Mouse (Mus musculus) midbrain, embryonic 15.5 days (tissue): Measurements from ENCODE around the gene Gpc3. TPM values are rescaled to one million over a fixed set of nuclear protein-coding genes. Genes with fewer than 3 reads are reported as not detected.

ENCODE experiments used
- ATAC-seq: fragments of 200-750 bp; cut with Nextera tagmentation; replicated peaks from 2 replicates; pipeline ENCODE4 v1.8.0; 2017; ENCODE audit warnings: moderate TSS enrichment
- H3K27ac ChIP-seq: fragments of 300-500 bp; sonication (generic); 2 replicates; pipeline ENCODE4 v1.5.1; 2015; ENCODE audit warnings: mild to moderate bottlenecking, inconsistent platforms
- H3K27me3 ChIP-seq: fragments of 300-500 bp; sonication (generic); replicated peaks from 2 replicates; pipeline ENCODE4 v1.6.1; 2015; ENCODE audit warnings: inconsistent platforms
- H3K36me3 ChIP-seq: fragments of 300-500 bp; sonication (generic); replicated peaks from 2 replicates; pipeline ENCODE4 v1.6.1; 2015; ENCODE audit warnings: inconsistent platforms
- H3K4me1 ChIP-seq: fragments of 300-500 bp; sonication (generic); 2 replicates; pipeline ENCODE4 v1.6.1; 2015; ENCODE audit warnings: inconsistent platforms
- H3K4me2 ChIP-seq: fragments of 300-500 bp; sonication (generic); 2 replicates; pipeline ENCODE4 v1.6.1; 2015; ENCODE audit warnings: inconsistent platforms, mild to moderate bottlenecking, moderate library complexity
- H3K4me3 ChIP-seq: fragments of 300-500 bp; sonication (generic); 2 replicates; pipeline ENCODE4 v1.5.1; 2015; ENCODE audit warnings: mild to moderate bottlenecking, inconsistent platforms
- H3K9ac ChIP-seq: fragments of 300-500 bp; sonication (generic); 2 replicates; pipeline ENCODE4 v1.6.1; 2015; ENCODE audit warnings: mild to moderate bottlenecking, inconsistent platforms
- H3K9me3 ChIP-seq: fragments of 300-500 bp; sonication (generic); 2 replicates; pipeline ENCODE4 v1.6.1; 2016; ENCODE audit warnings: inconsistent platforms
- WGBS: fragments of 180-500 bp; shearing (Covaris S2); methylation state at CpG from one replicate; pipeline ENCODE4 v1.1.7; 2015; ENCODE audit warnings: mixed read lengths; 5-methylcytosine and 5-hydroxymethylcytosine counted together
- polyA plus RNA-seq: library from polyadenylated mRNA; unstranded; fragments of >200 nt; fragmentation: Nextera tagmentation; extraction: Ambion mirVana; gene quantifications from 2 replicates; pipeline ENCODE4 v1.2.1, GENCODE M21; 2015

Gene Gpc3
- polyA plus RNA-seq, 1 experiment from 2014 or later, result 60.1 TPM

- H3K4me2 ChIP-seq, result no peak overlapping the region
- no peak overlapping the region for H3K9ac ChIP-seq
- H3K4me3 ChIP-seq, result no peak overlapping the region
- ATAC-seq, result no peak
- H3K36me3 ChIP-seq, result no peaks in the 10 kb centered on the region
- no peaks in the 10 kb centered on the region for H3K27me3 ChIP-seq
- 71% methylated on average over 3 of the region's 3 CpGs for WGBS
- no peaks in the 10 kb centered on the region for H3K4me1 ChIP-seq
- H3K27ac ChIP-seq, result no peak overlapping the region
- H3K9me3 ChIP-seq, result no peaks in the 10 kb centered on the region
Observed at GRCm38 (mm10) chrX:52544623-52545022, 69.1 kb downstream of the Gpc3 start.

GRCm38 (mm10) chrX:52537282-52537681 lies 76.5 kb downstream of the Gpc3 start:
- Histone ChIP-seq H3K4me3 (no peak overlapping the region), H3K4me1 (no peaks in the 10 kb centered on the region), H3K36me3 (no peaks in the 10 kb centered on the region), H3K27ac (no peak overlapping the region), H3K9ac (no peak overlapping the region), H3K27me3 (no peaks in the 10 kb centered on the region), H3K4me2 (no peak overlapping the region), H3K9me3 (no peaks in the 10 kb centered on the region)
- ATAC-seq, result no peak
- WGBS, result 74% methylated on average over 5 of the region's 5 CpGs

DNA sequence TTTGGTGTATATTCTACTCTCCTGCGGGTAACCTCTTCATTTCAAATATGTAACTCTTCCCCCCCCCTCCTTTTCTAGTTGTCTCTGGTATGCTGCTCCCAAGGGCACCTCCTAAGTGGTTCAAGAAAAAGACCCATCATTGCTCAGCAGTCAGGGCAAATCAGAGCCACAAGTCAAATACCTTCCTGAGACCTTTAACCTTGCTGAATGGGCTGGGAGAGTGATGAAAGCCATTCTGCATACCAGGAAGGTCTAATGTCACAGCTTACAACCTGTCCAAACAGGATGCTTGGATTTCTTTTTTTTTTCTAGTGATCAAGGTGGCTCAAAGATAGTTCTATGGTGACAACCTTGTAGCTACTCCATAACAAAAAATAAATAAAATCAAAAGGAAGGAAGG lies 80.0 kb downstream of the Gpc3 start:
- no peak overlapping the region for H3K4me2 ChIP-seq
- H3K27me3 ChIP-seq, result no peaks in the 10 kb centered on the region
- H3K4me1 ChIP-seq, result no peaks in the 10 kb centered on the region
- no peak overlapping the region for H3K27ac ChIP-seq
- no peak for ATAC-seq
- no peak overlapping the region for H3K9ac ChIP-seq
- H3K4me3 ChIP-seq, result no peak overlapping the region
- no peaks in the 10 kb centered on the region for H3K9me3 ChIP-seq
- H3K36me3 ChIP-seq, result no peaks in the 10 kb centered on the region
- 70% methylated on average over 1 of the region's 1 CpGs for whole genome bisulfite sequencing

GRCm38 (mm10) chrX:52533098-52533497 lies 80.7 kb downstream of the Gpc3 start:
- no peaks in the 10 kb centered on the region for H3K36me3 ChIP-seq
- WGBS, result 61% methylated on average over 4 of the region's 4 CpGs
- ATAC-seq, result no peak
- no peak overlapping the region for H3K4me3 ChIP-seq
- no peaks in the 10 kb centered on the region for H3K27me3 ChIP-seq
- no peaks in the 10 kb centered on the region for H3K4me1 ChIP-seq
- H3K9ac ChIP-seq, result no peak overlapping the region
- no peak overlapping the region for H3K27ac ChIP-seq
- H3K9me3 ChIP-seq, result no peaks in the 10 kb centered on the region
- no peak overlapping the region for H3K4me2 ChIP-seq

DNA sequence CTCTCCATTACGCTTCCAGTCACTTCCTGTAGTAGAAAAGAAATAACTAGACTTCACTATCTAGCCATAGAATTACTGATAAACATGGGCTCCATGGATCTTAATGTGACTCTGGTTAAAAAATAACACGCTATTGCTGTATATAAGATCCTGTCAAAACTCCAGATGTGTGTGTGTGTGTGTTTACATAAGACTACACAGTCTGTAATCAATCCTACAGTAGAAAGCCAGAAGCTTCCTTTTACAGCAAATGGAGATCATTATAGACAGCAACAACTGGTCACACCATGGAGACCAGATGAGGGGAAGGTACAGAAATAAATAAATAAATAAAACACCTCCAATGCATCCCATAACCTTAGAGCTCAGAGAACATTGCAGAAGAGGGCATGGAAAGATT lies 81.6 kb downstream of the Gpc3 start:
- Histone ChIP-seq H3K27ac (no peak overlapping the region), H3K36me3 (no peaks in the 10 kb centered on the region), H3K9me3 (no peaks in the 10 kb centered on the region), H3K27me3 (no peaks in the 10 kb centered on the region), H3K4me2 (no peak overlapping the region), H3K4me1 (no peaks in the 10 kb centered on the region), H3K4me3 (no peak overlapping the region), H3K9ac (no peak overlapping the region)
- 75% methylated on average over 2 of the region's 2 CpGs for WGBS
- no peak for ATAC-seq

- 58% methylated on average over 5 of the region's 5 CpGs for WGBS
Observed at GRCm38 (mm10) chrX:52526086-52526485, 87.7 kb downstream of the Gpc3 start.

GRCm38 (mm10) chrX:52525132-52525531 lies 88.6 kb downstream of the Gpc3 start:
- no peak overlapping the region for H3K4me2 ChIP-seq
- H3K4me3 ChIP-seq, result no peak overlapping the region
- no peak overlapping the region for H3K9ac ChIP-seq
- ATAC-seq, result no peak
- no peaks in the 10 kb centered on the region for H3K4me1 ChIP-seq
- H3K27me3 ChIP-seq, result no peaks in the 10 kb centered on the region
- WGBS, result 70% methylated on average over 3 of the region's 3 CpGs
- H3K9me3 ChIP-seq, result no peaks in the 10 kb centered on the region
- H3K36me3 ChIP-seq, result no peaks in the 10 kb centered on the region
- no peak overlapping the region for H3K27ac ChIP-seq

More at GRCm38 (mm10) chrX:52526086-52526485, 87.7 kb downstream of the Gpc3 start:
- ATAC-seq, result no peak
- Histone ChIP-seq H3K4me3 (no peak overlapping the region), H3K27ac (no peak overlapping the region), H3K9me3 (no peaks in the 10 kb centered on the region), H3K27me3 (no peaks in the 10 kb centered on the region), H3K36me3 (no peaks in the 10 kb centered on the region), H3K4me2 (no peak overlapping the region), H3K9ac (no peak overlapping the region), H3K4me1 (no peaks in the 10 kb centered on the region)

DNA sequence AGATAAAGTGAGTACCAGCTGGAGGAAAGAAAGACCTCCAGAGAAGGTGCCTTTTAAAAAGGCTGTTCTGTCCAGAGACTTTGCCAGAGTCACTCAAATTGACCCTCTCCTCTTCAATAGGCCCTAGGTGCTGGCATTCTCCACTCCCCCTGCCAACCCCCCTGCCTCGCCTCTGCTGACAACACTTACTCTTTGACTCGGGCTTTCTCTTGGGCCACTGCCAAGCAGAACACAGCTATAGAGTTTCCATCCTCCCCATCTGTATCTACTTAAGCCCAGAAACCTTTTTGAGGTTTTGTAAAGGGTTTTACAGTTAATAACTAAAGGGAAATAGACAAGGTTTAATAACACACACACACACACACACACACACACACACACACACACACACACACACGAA lies 99.2 kb downstream of the Gpc3 start:
- no peak overlapping the region for H3K27ac ChIP-seq
- 63% methylated on average over 3 of the region's 3 CpGs for WGBS

DNA sequence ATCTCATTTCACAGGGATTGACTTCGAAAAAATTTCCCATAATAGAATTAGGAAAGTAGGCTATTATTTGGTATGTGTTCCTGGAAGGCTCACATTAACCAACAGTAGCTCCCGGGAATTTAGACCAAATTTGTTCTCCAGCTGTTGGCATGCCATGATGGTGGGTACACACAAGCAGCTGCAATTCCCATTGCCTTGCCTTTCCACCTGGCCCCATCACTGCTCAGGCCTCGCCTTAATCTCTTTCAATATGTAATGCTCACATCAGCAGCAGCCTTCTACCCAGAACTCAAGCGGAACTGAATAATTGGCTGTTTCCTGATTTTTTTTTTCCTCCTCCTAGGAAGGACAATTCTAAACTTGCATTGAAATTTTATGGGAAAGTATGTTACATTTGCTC lies 102.6 kb downstream of the Gpc3 start:
- no peaks in the 10 kb centered on the region for H3K9me3 ChIP-seq
- no peak overlapping the region for H3K4me3 ChIP-seq
- H3K9ac ChIP-seq, result no peak overlapping the region
- 65% methylated on average over 4 of the region's 4 CpGs for WGBS
- no peak overlapping the region for H3K4me2 ChIP-seq
- H3K4me1 ChIP-seq, result no peaks in the 10 kb centered on the region
- ATAC-seq, result no peak
- H3K27me3 ChIP-seq, result no peaks in the 10 kb centered on the region
- no peaks in the 10 kb centered on the region for H3K36me3 ChIP-seq
- H3K27ac ChIP-seq, result no peak overlapping the region

More for the DNA sequence above, 99.2 kb downstream of the Gpc3 start:
- Histone ChIP-seq H3K4me3 (no peak overlapping the region), H3K9me3 (no peaks in the 10 kb centered on the region), H3K36me3 (no peaks in the 10 kb centered on the region), H3K4me1 (no peaks in the 10 kb centered on the region), H3K9ac (no peak overlapping the region), H3K27me3 (no peaks in the 10 kb centered on the region), H3K4me2 (no peak overlapping the region)
- ATAC-seq, result no peak

GRCm38 (mm10) chrX:52503857-52504256 lies 109.9 kb downstream of the Gpc3 start:
- no peak for ATAC-seq
- no peaks in the 10 kb centered on the region for H3K27me3 ChIP-seq
- H3K4me1 ChIP-seq, result no peaks in the 10 kb centered on the region
- no peak overlapping the region for H3K4me3 ChIP-seq
- no peaks in the 10 kb centered on the region for H3K9me3 ChIP-seq
- no peak overlapping the region for H3K27ac ChIP-seq
- no peak overlapping the region for H3K4me2 ChIP-seq
- 67% methylated on average over 3 of the region's 3 CpGs for WGBS
- H3K9ac ChIP-seq, result no peak overlapping the region
- no peaks in the 10 kb centered on the region for H3K36me3 ChIP-seq

GRCm38 (mm10) chrX:52489461-52489860 lies 124.3 kb downstream of the Gpc3 start:
- no peak for ATAC-seq
- 69% methylated on average over 4 of the region's 4 CpGs for WGBS

GRCm38 (mm10) chrX:52455074-52455588 lies 158.6 kb downstream of the Gpc3 start:
- 54% methylated on average over 5 of the region's 5 CpGs for WGBS
- no peak for ATAC-seq

More at GRCm38 (mm10) chrX:52489461-52489860, 124.3 kb downstream of the Gpc3 start:
- no peak overlapping the region for H3K9ac ChIP-seq
- H3K4me2 ChIP-seq, result no peak overlapping the region
- no peaks in the 10 kb centered on the region for H3K36me3 ChIP-seq
- H3K4me3 ChIP-seq, result no peak overlapping the region
- no peak overlapping the region for H3K27ac ChIP-seq
- H3K4me1 ChIP-seq, result no peaks in the 10 kb centered on the region
- H3K27me3 ChIP-seq, result no peaks in the 10 kb centered on the region
- H3K9me3 ChIP-seq, result no peaks in the 10 kb centered on the region

DNA sequence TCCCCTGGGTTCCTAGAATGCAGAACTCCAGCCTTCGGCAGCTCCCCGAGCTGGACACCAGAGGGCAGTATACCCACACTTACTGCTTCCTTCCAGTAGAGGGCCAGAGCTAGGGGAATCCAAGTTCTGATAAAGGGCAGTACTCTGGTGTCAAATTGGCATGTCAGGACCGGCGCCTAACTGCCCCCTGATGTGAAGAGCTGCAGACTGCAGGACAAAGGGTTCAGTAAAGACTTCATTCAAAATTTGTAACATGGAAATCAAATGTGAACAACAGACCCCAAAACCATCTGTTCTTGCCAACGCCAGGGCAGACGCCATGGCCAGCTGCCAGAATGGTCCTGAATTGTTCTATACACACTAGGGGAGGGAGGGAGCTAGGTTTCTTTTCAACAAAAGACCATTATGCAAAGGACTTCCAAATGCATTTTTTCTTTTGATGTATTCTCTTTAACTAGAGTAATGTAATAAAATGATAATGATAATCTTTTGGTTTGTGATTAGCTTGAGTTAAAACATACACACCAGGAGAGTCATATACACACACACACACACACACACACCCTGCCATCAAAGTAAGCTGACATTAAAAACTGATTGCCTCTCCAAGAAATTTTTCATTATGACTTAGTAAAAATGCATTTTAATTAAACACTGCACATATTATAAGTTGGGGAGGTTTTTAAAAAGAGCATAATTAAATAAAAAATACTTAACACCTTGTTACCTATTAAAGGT lies 160.1 kb downstream of the Gpc3 start:
- H3K36me3 ChIP-seq, result no peaks in the 10 kb centered on the region
- 0 out of 2 replicates have a peak, but pooled peaks cover 5% of the 10 kb centered on the region for H3K27me3 ChIP-seq
- peak overlapping the region; percentile 26; the same call in 1 of the 2 replicates for H3K4me2 ChIP-seq
- no peaks in the 10 kb centered on the region for H3K9me3 ChIP-seq
- no peaks in the 10 kb centered on the region for H3K4me1 ChIP-seq
- WGBS, result 26% methylated on average over 6 of the region's 6 CpGs
- peak; percentile 89 for ATAC-seq
- H3K4me3 ChIP-seq, result no peak overlapping the region
- H3K27ac ChIP-seq, result no peak overlapping the region
- H3K9ac ChIP-seq, result no peak overlapping the region

More at GRCm38 (mm10) chrX:52455074-52455588, 158.6 kb downstream of the Gpc3 start:
- H3K27me3 ChIP-seq, result 0 out of 2 replicates have a peak, but pooled peaks cover 5% of the 10 kb centered on the region
- H3K4me3 ChIP-seq, result no peak overlapping the region
- no peak overlapping the region for H3K27ac ChIP-seq
- H3K4me1 ChIP-seq, result no peaks in the 10 kb centered on the region
- no peak overlapping the region for H3K9ac ChIP-seq
- no peak overlapping the region for H3K4me2 ChIP-seq
- no peaks in the 10 kb centered on the region for H3K9me3 ChIP-seq
- no peaks in the 10 kb centered on the region for H3K36me3 ChIP-seq
